Mouse (Mus musculus): ENCODE measurements at regions not wholly inside any gene's neighbourhood (a gene's known extent, or its start where the extent isn't known, plus 50 kb on each side); places are given as distances from the start of the nearest gene placed in this dataset.

GRCm38 (mm10) chr1:107852386-107852785 lies 262.6 kb downstream of the Serpinb8 start:
- Histone ChIP-seq H3K4me3 (ENCODE audit: low read depth, low read length) (no peak overlapping the region), H3K27me3 (ENCODE audit: control insufficient read depth, insufficient read depth, low read length) (no peaks in the 10 kb centered on the region), H3K9ac (replicated peaks; ENCODE audit: low read length) (no peak overlapping the region), H3K4me2 (ENCODE audit: low read depth, low read length) (no peak overlapping the region), H3K9me3 (replicated peaks; ENCODE audit: control insufficient read depth, low read length) (no peaks in the 10 kb centered on the region), H3K27ac (replicated peaks; ENCODE audit: low read depth, low read length) (no peak overlapping the region), H3K36me3 (replicated peaks; ENCODE audit: control insufficient read depth, insufficient read depth, low read depth, low read length) (no peaks in the 10 kb centered on the region), H3K4me1 (ENCODE audit: control insufficient read depth, insufficient read depth, low read length) (no peaks in the 10 kb centered on the region)
- DNase-seq (ENCODE audit: low spot score) (no peak), ATAC-seq (replicated peaks; ENCODE audit: insufficient number of reproducible peaks, low FRiP score, low TSS enrichment, low read depth) (no peak)
- whole genome bisulfite sequencing = 42% methylated on average over 2 of the region's 2 CpGs

GRCm38 (mm10) chr1:107853001-107853400 lies 263.2 kb downstream of the Serpinb8 start:
- Histone ChIP-seq H3K27ac (replicated peaks; ENCODE audit: low read depth, low read length) (no peak overlapping the region), H3K4me3 (ENCODE audit: low read depth, low read length) (no peak overlapping the region), H3K9ac (replicated peaks; ENCODE audit: low read length) (no peak overlapping the region), H3K36me3 (replicated peaks; ENCODE audit: control insufficient read depth, insufficient read depth, low read depth, low read length) (no peaks in the 10 kb centered on the region), H3K4me1 (ENCODE audit: control insufficient read depth, insufficient read depth, low read length) (no peaks in the 10 kb centered on the region), H3K27me3 (ENCODE audit: control insufficient read depth, insufficient read depth, low read length) (no peaks in the 10 kb centered on the region), H3K9me3 (replicated peaks; ENCODE audit: control insufficient read depth, low read length) (no peaks in the 10 kb centered on the region), H3K4me2 (ENCODE audit: low read depth, low read length) (no peak overlapping the region)
- no peak for DNase-seq (ENCODE audit: low spot score)
- WGBS = 81% methylated on average over 4 of the region's 4 CpGs
- no peak for ATAC-seq (replicated peaks; ENCODE audit: insufficient number of reproducible peaks, low FRiP score, low TSS enrichment, low read depth)

DNA sequence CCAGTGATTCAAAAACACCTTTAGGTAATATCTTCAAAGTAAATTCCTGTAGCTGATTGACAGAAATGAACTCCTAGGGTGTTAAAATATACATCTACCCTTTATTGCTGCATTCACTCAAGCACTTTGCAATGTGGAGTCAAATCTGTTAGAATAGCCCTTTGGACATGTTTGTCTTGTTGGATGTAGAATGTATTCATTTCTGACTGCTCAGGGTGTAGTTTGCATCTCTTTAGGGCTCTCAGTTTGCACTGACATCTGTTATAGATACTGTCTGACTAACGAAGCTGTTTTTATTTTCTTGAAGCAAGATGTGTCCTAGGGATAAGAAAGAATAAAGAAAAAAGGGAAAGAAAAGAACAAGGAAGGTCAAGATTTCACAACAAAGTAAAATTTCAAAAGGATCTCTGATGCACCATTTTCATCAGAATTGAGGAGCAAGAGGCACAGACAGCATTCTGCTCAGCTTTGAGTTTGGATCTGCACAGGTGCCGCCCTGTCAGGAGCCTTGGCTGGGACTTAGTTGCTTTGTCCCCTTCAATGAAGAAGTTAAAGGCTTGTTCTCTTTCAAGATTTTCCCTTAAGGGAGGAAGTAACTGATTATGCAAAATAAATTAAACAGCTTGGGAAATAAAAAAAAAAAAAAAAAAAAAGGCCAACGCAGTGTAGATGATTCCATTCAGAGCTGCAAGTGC lies 308.1 kb downstream of the Serpinb8 start:
- Histone ChIP-seq H3K9ac (replicated peaks; ENCODE audit: low read length) (no peak overlapping the region), H3K27me3 (ENCODE audit: control insufficient read depth, insufficient read depth, low read length) (no peaks in the 10 kb centered on the region)
- 43% methylated on average over 3 of the region's 3 CpGs for WGBS

DNA sequence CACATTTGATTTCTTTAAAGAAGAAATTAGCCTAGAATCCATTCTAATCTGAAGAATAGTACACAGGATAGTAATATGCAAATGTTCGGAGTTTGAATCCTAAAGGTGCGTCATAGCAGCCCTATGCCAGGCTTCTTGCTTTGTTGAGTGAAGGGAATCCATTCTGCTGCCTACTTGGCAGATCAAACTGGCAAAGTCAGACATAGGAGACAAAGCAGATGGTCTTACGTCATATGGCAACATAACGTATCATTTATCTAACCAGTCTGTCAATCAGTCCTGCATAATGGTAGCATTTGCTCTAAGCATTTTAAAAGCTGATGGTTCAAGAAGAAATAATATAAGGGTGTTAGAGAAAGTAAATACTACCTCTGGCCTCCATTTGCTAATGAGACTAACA lies 309.5 kb downstream of the Serpinb8 start:
- WGBS = 87% methylated on average over 4 of the region's 4 CpGs

More for the DNA sequence above, 308.1 kb downstream of the Serpinb8 start:
- ATAC-seq (replicated peaks; ENCODE audit: insufficient number of reproducible peaks, low FRiP score, low TSS enrichment, low read depth) = no peak
- Histone ChIP-seq H3K36me3 (replicated peaks; ENCODE audit: control insufficient read depth, insufficient read depth, low read depth, low read length) (no peaks in the 10 kb centered on the region), H3K4me2 (ENCODE audit: low read depth, low read length) (no peak overlapping the region), H3K4me1 (ENCODE audit: control insufficient read depth, insufficient read depth, low read length) (no peaks in the 10 kb centered on the region), H3K4me3 (ENCODE audit: low read depth, low read length) (no peak overlapping the region), H3K27ac (replicated peaks; ENCODE audit: low read depth, low read length) (no peak overlapping the region), H3K9me3 (replicated peaks; ENCODE audit: control insufficient read depth, low read length) (no peaks in the 10 kb centered on the region)
- DNase-seq (ENCODE audit: low spot score) = no peak

GRCm38 (mm10) chr1:107900449-107900848 lies 310.6 kb downstream of the Serpinb8 start:
- H3K9me3 ChIP-seq (replicated peaks; ENCODE audit: control insufficient read depth, low read length) = no peaks in the 10 kb centered on the region
- no peak overlapping the region for H3K4me2 ChIP-seq (ENCODE audit: low read depth, low read length)
- H3K36me3 ChIP-seq (replicated peaks; ENCODE audit: control insufficient read depth, insufficient read depth, low read depth, low read length) = no peaks in the 10 kb centered on the region
- no peak overlapping the region for H3K9ac ChIP-seq (replicated peaks; ENCODE audit: low read length)
- ATAC-seq (replicated peaks; ENCODE audit: insufficient number of reproducible peaks, low FRiP score, low TSS enrichment, low read depth) = no peak
- H3K27ac ChIP-seq (replicated peaks; ENCODE audit: low read depth, low read length) = no peak overlapping the region
- DNase-seq (ENCODE audit: low spot score) = no peak
- H3K4me1 ChIP-seq (ENCODE audit: control insufficient read depth, insufficient read depth, low read length) = no peaks in the 10 kb centered on the region
- no peaks in the 10 kb centered on the region for H3K27me3 ChIP-seq (ENCODE audit: control insufficient read depth, insufficient read depth, low read length)
- WGBS = 74% methylated on average over 2 of the region's 2 CpGs
- H3K4me3 ChIP-seq (ENCODE audit: low read depth, low read length) = no peak overlapping the region

More for the DNA sequence above, 309.5 kb downstream of the Serpinb8 start:
- Histone ChIP-seq H3K27me3 (ENCODE audit: control insufficient read depth, insufficient read depth, low read length) (no peaks in the 10 kb centered on the region), H3K4me2 (ENCODE audit: low read depth, low read length) (no peak overlapping the region), H3K9me3 (replicated peaks; ENCODE audit: control insufficient read depth, low read length) (no peaks in the 10 kb centered on the region), H3K27ac (replicated peaks; ENCODE audit: low read depth, low read length) (no peak overlapping the region), H3K4me1 (ENCODE audit: control insufficient read depth, insufficient read depth, low read length) (no peaks in the 10 kb centered on the region), H3K36me3 (replicated peaks; ENCODE audit: control insufficient read depth, insufficient read depth, low read depth, low read length) (no peaks in the 10 kb centered on the region), H3K4me3 (ENCODE audit: low read depth, low read length) (no peak overlapping the region), H3K9ac (replicated peaks; ENCODE audit: low read length) (no peak overlapping the region)
- no peak for ATAC-seq (replicated peaks; ENCODE audit: insufficient number of reproducible peaks, low FRiP score, low TSS enrichment, low read depth)
- no peak for DNase-seq (ENCODE audit: low spot score)

GRCm38 (mm10) chr1:107900913-107901312 lies 311.1 kb downstream of the Serpinb8 start:
- WGBS = 85% methylated on average over 1 of the region's 1 CpGs
- ATAC-seq (replicated peaks; ENCODE audit: insufficient number of reproducible peaks, low FRiP score, low TSS enrichment, low read depth) = no peak

GRCm38 (mm10) chr1:107908236-107909063 lies 318.6 kb downstream of the Serpinb8 start:
- no peak overlapping the region for H3K27ac ChIP-seq (replicated peaks; ENCODE audit: low read depth, low read length)
- ATAC-seq (replicated peaks; ENCODE audit: insufficient number of reproducible peaks, low FRiP score, low TSS enrichment, low read depth) = no peak

More at GRCm38 (mm10) chr1:107900913-107901312, 311.1 kb downstream of the Serpinb8 start:
- DNase-seq (ENCODE audit: low spot score) = no peak
- Histone ChIP-seq H3K27ac (replicated peaks; ENCODE audit: low read depth, low read length) (no peak overlapping the region), H3K4me1 (ENCODE audit: control insufficient read depth, insufficient read depth, low read length) (no peaks in the 10 kb centered on the region), H3K4me3 (ENCODE audit: low read depth, low read length) (no peak overlapping the region), H3K36me3 (replicated peaks; ENCODE audit: control insufficient read depth, insufficient read depth, low read depth, low read length) (no peaks in the 10 kb centered on the region), H3K27me3 (ENCODE audit: control insufficient read depth, insufficient read depth, low read length) (no peaks in the 10 kb centered on the region), H3K4me2 (ENCODE audit: low read depth, low read length) (no peak overlapping the region), H3K9ac (replicated peaks; ENCODE audit: low read length) (no peak overlapping the region), H3K9me3 (replicated peaks; ENCODE audit: control insufficient read depth, low read length) (no peaks in the 10 kb centered on the region)

More at GRCm38 (mm10) chr1:107908236-107909063, 318.6 kb downstream of the Serpinb8 start:
- H3K4me1 ChIP-seq (ENCODE audit: control insufficient read depth, insufficient read depth, low read length) = no peaks in the 10 kb centered on the region
- DNase-seq (ENCODE audit: low spot score) = peak; percentile 21
- H3K4me2 ChIP-seq (ENCODE audit: low read depth, low read length) = no peak overlapping the region
- WGBS = 68% methylated on average over 4 of the region's 4 CpGs
- no peaks in the 10 kb centered on the region for H3K9me3 ChIP-seq (replicated peaks; ENCODE audit: control insufficient read depth, low read length)
- no peaks in the 10 kb centered on the region for H3K36me3 ChIP-seq (replicated peaks; ENCODE audit: control insufficient read depth, insufficient read depth, low read depth, low read length)
- no peaks in the 10 kb centered on the region for H3K27me3 ChIP-seq (ENCODE audit: control insufficient read depth, insufficient read depth, low read length)
- no peak overlapping the region for H3K9ac ChIP-seq (replicated peaks; ENCODE audit: low read length)
- H3K4me3 ChIP-seq (ENCODE audit: low read depth, low read length) = no peak overlapping the region
